Mouse (Mus musculus) forebrain, embryonic 13.5 days (tissue): ENCODE results near the gene Cyp2d12. TPM values are rescaled to one million over a fixed set of nuclear protein-coding genes. Genes with fewer than 3 reads are reported as not detected.

Experiments used
- ATAC-seq: fragments of 200-750 bp; cut with Nextera tagmentation; 2 replicates; pipeline ENCODE4 v1.8.0; 2017
- H3K27ac ChIP-seq: fragments of 300-500 bp; sonication (generic); 2 replicates; pipeline ENCODE4 v1.5.1; 2015; ENCODE audit warnings: inconsistent platforms, mild to moderate bottlenecking, moderate library complexity
- H3K27me3 ChIP-seq: fragments of 300-500 bp; sonication (generic); 2 replicates; pipeline ENCODE4 v1.6.1; 2015; ENCODE audit warnings: mild to moderate bottlenecking, inconsistent platforms
- H3K36me3 ChIP-seq: fragments of 300-500 bp; sonication (generic); 2 replicates; pipeline ENCODE4 v1.6.1; 2015; ENCODE audit warnings: mild to moderate bottlenecking, inconsistent platforms; ENCODE audit not compliant: poor library complexity, severe bottlenecking
- H3K4me1 ChIP-seq: fragments of 300-500 bp; sonication (generic); 2 replicates; pipeline ENCODE4 v1.6.1; 2015; ENCODE audit warnings: inconsistent platforms
- H3K4me2 ChIP-seq: fragments of 300-500 bp; sonication (generic); 2 replicates; pipeline ENCODE4 v1.6.1; 2015; ENCODE audit warnings: inconsistent platforms, mild to moderate bottlenecking, moderate library complexity
- H3K4me3 ChIP-seq: fragments of 300-500 bp; sonication (generic); 2 replicates; pipeline ENCODE4 v1.5.1; 2015; ENCODE audit warnings: mild to moderate bottlenecking, inconsistent platforms
- H3K9ac ChIP-seq: fragments of 300-500 bp; sonication (generic); 2 replicates; pipeline ENCODE4 v1.6.1; 2015; ENCODE audit warnings: mild to moderate bottlenecking, inconsistent platforms
- H3K9me3 ChIP-seq: fragments of 300-500 bp; sonication (generic); replicated peaks from 2 replicates; pipeline ENCODE4 v1.6.1; 2016; ENCODE audit warnings: inconsistent platforms
- WGBS: fragments of 180-500 bp; shearing (Covaris S2); methylation state at CpG from one replicate; pipeline ENCODE4 v1.1.7; 2015; 5-methylcytosine and 5-hydroxymethylcytosine counted together
- microRNA-seq: library from miRNA; unstranded; fragments of <30 nt; microRNA quantifications from one replicate; pipeline ENCODE4, GENCODE M21; 2016
- polyA plus RNA-seq: library from polyadenylated mRNA; unstranded; fragments of >200 nt; fragmentation: Nextera tagmentation; extraction: Ambion mirVana; gene quantifications from 2 replicates; pipeline ENCODE4 v1.2.1, GENCODE M21; 2015

The Cyp2d12 gene
- polyA plus RNA-seq, 1 experiment from 2014 or later: not detected

- no peaks in the 10 kb centered on the region for H3K4me1 ChIP-seq
- no peak overlapping the region for H3K4me2 ChIP-seq
- ATAC-seq: no peak
- no peaks in the 10 kb centered on the region for H3K9me3 ChIP-seq
- H3K9ac ChIP-seq: no peak overlapping the region
- no peak overlapping the region for H3K4me3 ChIP-seq
- H3K27ac ChIP-seq: no peak overlapping the region
- H3K27me3 ChIP-seq: no peaks in the 10 kb centered on the region
- H3K36me3 ChIP-seq: no peaks in the 10 kb centered on the region
- 85% methylated on average over 1 of the region's 1 CpGs for WGBS
These were observed 18.0 kb downstream of the Cyp2d12 start for GRCm38 (mm10) chr15:82572856-82573255.

GRCm38 (mm10) chr15:82579071-82579470 lies 24.2 kb downstream of the Cyp2d12 start:
- 92% methylated on average over 2 of the region's 2 CpGs for WGBS
- ATAC-seq: no peak
- no peak overlapping the region for H3K27ac ChIP-seq

GRCm38 (mm10) chr15:82582621-82583020 lies 27.7 kb downstream of the Cyp2d12 start:
- no peak for ATAC-seq
- H3K4me1 ChIP-seq: no peaks in the 10 kb centered on the region
- no peaks in the 10 kb centered on the region for H3K27me3 ChIP-seq
- H3K4me3 ChIP-seq: no peak overlapping the region
- no peak overlapping the region for H3K9ac ChIP-seq
- H3K4me2 ChIP-seq: no peak overlapping the region
- H3K36me3 ChIP-seq: no peaks in the 10 kb centered on the region
- 86% methylated on average over 9 of the region's 9 CpGs for WGBS
- H3K9me3 ChIP-seq: 0 out of 2 replicates have a peak, but pooled peaks cover 3% of the 10 kb centered on the region
- no peak overlapping the region for H3K27ac ChIP-seq

More at GRCm38 (mm10) chr15:82579071-82579470, 24.2 kb downstream of the Cyp2d12 start:
- H3K4me2 ChIP-seq: no peak overlapping the region
- no peak overlapping the region for H3K9ac ChIP-seq
- H3K4me1 ChIP-seq: no peaks in the 10 kb centered on the region
- no peaks in the 10 kb centered on the region for H3K27me3 ChIP-seq
- H3K4me3 ChIP-seq: no peak overlapping the region
- no peaks in the 10 kb centered on the region for H3K9me3 ChIP-seq
- H3K36me3 ChIP-seq: no peaks in the 10 kb centered on the region

Small RNAs within 50 kb of the gene (microRNA-seq; reads per million reads assigned to microRNA genes)
- gene Gm27924 (not detected), gene Gm28023 (not detected)

Other genes with a start within 250 kb of the Cyp2d12 start
- 19.4 and 25.2 TPM in 2 replicates for gene Naga, start 216.1 kb upstream of the Cyp2d12 start, polyA plus RNA-seq
- gene Pheta2, start 216.1 kb upstream of the Cyp2d12 start, polyA plus RNA-seq: 1.3 and 1.8 TPM in 2 replicates
- gene Smdt1, start 216.1 kb upstream of the Cyp2d12 start, polyA plus RNA-seq: 303 and 321 TPM in 2 replicates
- 318 and 358 TPM in 2 replicates for gene Ndufa6, start 200.8 kb upstream of the Cyp2d12 start, polyA plus RNA-seq
- gene Cyp2d22, start 174.8 kb upstream of the Cyp2d12 start, polyA plus RNA-seq: 1.6 and 1.7 TPM in 2 replicates
- not detected in 2 replicates for gene Cyp2d11, start 161.1 kb upstream of the Cyp2d12 start, polyA plus RNA-seq
- 0.57 TPM in 1 of 2 replicates, not detected in the other for gene Cyp2d10, start 147.9 kb upstream of the Cyp2d12 start, polyA plus RNA-seq
- gene Cyp2d9, start 121.6 kb upstream of the Cyp2d12 start, polyA plus RNA-seq: not detected in 2 replicates
- gene Cyp2d34, start 65.9 kb downstream of the Cyp2d12 start, polyA plus RNA-seq: not detected in 2 replicates
- gene Cyp2d40, start 209.1 kb downstream of the Cyp2d12 start, polyA plus RNA-seq: not detected in 2 replicates
- 0.09 TPM in 1 of 2 replicates, not detected in the other for gene Cyp2d26, start 239.2 kb downstream of the Cyp2d12 start, polyA plus RNA-seq